Mouse (Mus musculus) midbrain, embryonic 11.5 days (tissue): Measurements from ENCODE around the gene Gucd1. TPM values are rescaled to one million over a fixed set of nuclear protein-coding genes. Genes with fewer than 3 reads are reported as not detected.

Source experiments
- ATAC-seq: fragments of 200-750 bp; cut with Nextera tagmentation; 2 replicates; pipeline ENCODE4 v1.8.0; 2017; ENCODE audit warnings: moderate TSS enrichment, moderate library complexity; ENCODE audit not compliant: low FRiP score
- DNase-seq: peaks from one replicate; pipeline ENCODE4 v3.0.0; 2015; ENCODE audit warnings: low spot score; ENCODE audit errors: missing footprints
- H3K27ac ChIP-seq: fragments of 300-500 bp; sonication (generic); 2 replicates; pipeline ENCODE4 v1.5.1; 2014; ENCODE audit warnings: low read depth, low read length
- H3K27me3 ChIP-seq: fragments of 300-500 bp; sonication (generic); 2 replicates; pipeline ENCODE4 v1.6.1; 2014; ENCODE audit warnings: mild to moderate bottlenecking, low read length, moderate library complexity, mixed read lengths; ENCODE audit not compliant: control insufficient read depth, insufficient read depth
- H3K36me3 ChIP-seq: fragments of 300-500 bp; sonication (generic); 2 replicates; pipeline ENCODE4 v1.6.1; 2014; ENCODE audit warnings: mild to moderate bottlenecking, low read length, moderate library complexity, mixed read lengths; ENCODE audit not compliant: control insufficient read depth, insufficient read depth
- H3K4me1 ChIP-seq: fragments of 300-500 bp; sonication (generic); 2 replicates; pipeline ENCODE4 v1.6.1; 2014; ENCODE audit warnings: low read length; ENCODE audit not compliant: control insufficient read depth, insufficient read depth
- H3K4me2 ChIP-seq: fragments of 300-500 bp; sonication (generic); 2 replicates; pipeline ENCODE4 v1.6.1; 2014; ENCODE audit warnings: mild to moderate bottlenecking, moderate library complexity
- H3K4me3 ChIP-seq: fragments of 300-500 bp; sonication (generic); 2 replicates; pipeline ENCODE4 v1.5.1; 2014; ENCODE audit warnings: low read depth, low read length
- H3K9ac ChIP-seq: fragments of 300-500 bp; sonication (generic); 2 replicates; pipeline ENCODE4 v1.6.1; 2014; ENCODE audit warnings: low read length
- H3K9me3 ChIP-seq: fragments of 300-500 bp; sonication (generic); 2 replicates; pipeline ENCODE4 v1.6.1; 2016; ENCODE audit warnings: low read length; ENCODE audit not compliant: control insufficient read depth
- WGBS: fragments of 180-500 bp; shearing (Covaris S2); extraction: QIAGEN DNeasy Blood & Tissue Kit; methylation state at CpG from one replicate; pipeline ENCODE4 v1.1.7; 2014; 5-methylcytosine and 5-hydroxymethylcytosine counted together
- polyA plus RNA-seq: library from polyadenylated mRNA; unstranded; fragments of >200 nt; fragmentation: Nextera tagmentation; extraction: Ambion mirVana; gene quantifications from 2 replicates; pipeline ENCODE4 v1.2.1, GENCODE M21; 2014

Gucd1 gene
- polyA plus RNA-seq, 1 experiment from 2014 or later: 36.0 TPM

GRCm38 (mm10) chr10:75301937-75302336 lies 215.8 kb downstream of the Gucd1 start:
- no peak for ATAC-seq
- 93% methylated on average over 4 of the region's 4 CpGs for WGBS

GRCm38 (mm10) chr10:75301195-75301806 lies 216.5 kb downstream of the Gucd1 start:
- H3K27me3 ChIP-seq: no peaks in the 10 kb centered on the region
- WGBS: 94% methylated on average over 12 of the region's 12 CpGs
- no peak for DNase-seq
- no peak for ATAC-seq
- 0 out of 2 replicates have a peak, but pooled peaks cover 2% of the 10 kb centered on the region for H3K36me3 ChIP-seq
- no peak overlapping the region for H3K4me2 ChIP-seq
- no peak overlapping the region for H3K4me3 ChIP-seq
- H3K9me3 ChIP-seq: no peaks in the 10 kb centered on the region
- no peak overlapping the region for H3K27ac ChIP-seq
- H3K4me1 ChIP-seq: no peaks in the 10 kb centered on the region
- no peak overlapping the region for H3K9ac ChIP-seq

More at GRCm38 (mm10) chr10:75301937-75302336, 215.8 kb downstream of the Gucd1 start:
- H3K27me3 ChIP-seq: no peaks in the 10 kb centered on the region
- H3K9me3 ChIP-seq: no peaks in the 10 kb centered on the region
- H3K4me3 ChIP-seq: no peak overlapping the region
- no peak overlapping the region for H3K4me2 ChIP-seq
- no peaks in the 10 kb centered on the region for H3K4me1 ChIP-seq
- no peak for DNase-seq
- no peak overlapping the region for H3K9ac ChIP-seq
- no peak overlapping the region for H3K27ac ChIP-seq
- H3K36me3 ChIP-seq: 0 out of 2 replicates have a peak, but pooled peaks cover 2% of the 10 kb centered on the region

Other genes starting within 250 kb of the Gucd1 start
- gene Adora2a, start 201.1 kb downstream of the Gucd1 start, polyA plus RNA-seq: 2.8 and 4.0 TPM in 2 replicates
- gene Upb1, start 116.9 kb downstream of the Gucd1 start, polyA plus RNA-seq: not detected in 2 replicates
- gene Snrpd3, start 421 bp downstream of the Gucd1 start, polyA plus RNA-seq: 199 and 208 TPM in 2 replicates
- gene Lrrc75b, start 42.4 kb upstream of the Gucd1 start, polyA plus RNA-seq: 3.3 and 4.1 TPM in 2 replicates
- gene Ggt1, start 43.6 kb upstream of the Gucd1 start, polyA plus RNA-seq: 1.5 and 2.1 TPM in 2 replicates
- gene Ggt5, start 71.4 kb upstream of the Gucd1 start, polyA plus RNA-seq: 0.25 and 0.29 TPM in 2 replicates
- 1.2 and 1.6 TPM in 2 replicates for gene Susd2, start 126.0 kb upstream of the Gucd1 start, polyA plus RNA-seq
- 28.7 and 31.6 TPM in 2 replicates for gene Cabin1, start 246.4 kb upstream of the Gucd1 start, polyA plus RNA-seq